Mouse (Mus musculus) embryo, embryonic 10.5 days (tissue): ENCODE measurements around the gene Gm9857.
A peak's percentile ranks its signal among the peaks of the same experiment; 100 is the strongest.

ENCODE experiments used
- DNase-seq: peaks from one replicate; pipeline ENCODE4 v3.0.0-alpha.2; 2015; ENCODE audit warnings: low spot score

Gene Gm9857

DNA sequence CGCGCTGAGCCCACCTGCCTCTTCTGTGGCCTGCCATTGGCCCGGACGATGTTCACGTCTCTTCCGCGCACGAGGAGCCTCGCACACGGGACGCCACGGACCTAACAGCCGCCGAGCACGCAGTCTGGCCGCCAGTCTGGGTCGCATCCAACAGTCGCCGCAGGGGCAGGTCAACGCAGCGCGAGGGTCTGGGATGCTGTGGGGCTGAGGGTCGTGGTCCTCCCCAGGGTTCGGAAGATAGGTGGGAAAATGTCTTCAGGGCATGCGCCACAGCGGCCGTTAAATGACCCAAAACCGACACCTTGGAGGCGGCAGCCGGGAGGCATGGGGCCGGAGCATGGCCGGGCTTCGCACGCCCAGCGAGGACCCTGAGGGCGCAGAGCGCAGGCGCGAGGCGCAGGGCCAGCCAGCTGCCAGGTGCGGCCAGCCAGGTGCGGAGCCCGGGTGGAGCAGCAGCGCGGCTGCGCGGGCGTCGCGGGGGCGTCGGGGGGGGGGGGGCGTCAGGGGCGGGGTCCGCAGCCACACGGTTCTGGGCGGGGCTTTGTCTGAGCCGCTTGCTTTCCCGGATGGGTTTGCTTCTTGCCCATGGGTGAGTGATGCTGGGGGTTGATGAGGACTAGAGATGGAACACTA lies at the start of gene Gm9857:
Gene Gm9857 (minus strand): TSS at position 445 of the 633 bp plus-strand sequence.
- peak; percentile 23 for DNase-seq

DNA sequence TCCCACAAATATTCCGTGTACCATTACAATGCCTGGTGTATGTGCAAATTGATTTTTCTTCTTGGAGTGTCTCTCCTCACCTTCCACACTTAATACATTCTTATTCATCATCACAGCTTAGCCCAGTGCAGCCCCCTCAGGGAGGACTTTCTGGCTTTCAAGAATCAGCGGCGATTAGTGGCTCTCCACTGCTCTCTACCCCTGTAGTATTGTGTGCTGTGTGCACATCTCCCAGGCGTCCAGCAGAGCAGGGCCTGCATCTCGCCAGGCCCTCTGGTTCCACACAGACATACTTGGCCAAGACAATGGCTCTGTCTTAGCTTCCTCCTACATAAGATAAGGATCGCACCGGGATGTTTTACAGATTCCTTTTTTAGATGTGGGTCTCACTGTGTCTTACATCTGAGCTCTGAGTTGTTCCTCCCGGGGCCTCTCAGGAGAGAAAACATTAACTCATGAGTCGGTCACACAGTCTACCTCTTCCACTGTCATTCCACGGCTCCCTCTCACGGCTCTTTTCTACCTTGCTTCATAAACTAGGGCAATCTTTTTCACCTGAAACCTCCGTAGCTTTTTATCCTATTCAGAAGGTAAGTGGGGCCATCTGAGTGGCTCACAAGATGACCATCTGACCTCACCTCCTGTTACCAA lies 46.9 kb upstream of the Gm9857 start:
- no peak for DNase-seq

DNA sequence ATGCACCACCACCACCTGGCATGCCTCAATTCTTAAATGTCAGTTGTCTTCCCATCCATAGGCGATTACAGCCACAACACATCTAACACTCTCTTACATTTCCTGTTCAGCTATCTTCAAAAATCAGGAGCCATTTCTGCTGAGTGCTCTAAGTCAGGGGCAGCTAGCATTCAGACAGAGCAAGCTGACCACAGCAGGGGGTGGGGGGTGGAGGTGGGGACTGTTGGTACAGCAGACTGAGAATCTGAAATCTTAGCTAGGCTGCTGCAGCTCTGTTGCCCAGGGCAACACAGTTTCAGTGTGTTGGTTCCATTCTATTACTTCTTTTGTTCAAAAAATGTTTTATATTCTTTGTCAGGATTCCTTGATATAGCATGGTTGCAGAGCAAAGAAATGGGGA lies 46.3 kb upstream of the Gm9857 start:
- no peak for DNase-seq

DNA sequence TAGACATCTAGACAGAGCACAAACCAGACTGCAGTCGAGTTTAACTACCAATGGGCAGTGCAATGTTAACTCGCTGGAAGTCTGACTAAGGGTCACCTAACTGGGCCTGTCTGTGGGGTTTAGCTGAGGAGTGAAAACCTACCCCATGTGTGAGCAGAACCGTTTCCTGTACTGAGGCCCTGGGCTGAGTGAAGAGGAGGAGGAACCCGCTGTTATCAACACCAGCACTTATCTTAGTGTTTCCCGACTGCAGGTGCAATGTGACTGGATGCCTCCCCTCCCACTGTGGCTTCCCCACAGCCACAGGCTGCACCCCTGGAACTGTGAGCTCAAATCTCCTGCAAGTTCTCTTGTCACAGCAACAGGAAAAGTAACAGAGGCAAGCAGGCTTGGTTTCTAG lies 43.7 kb upstream of the Gm9857 start:
- DNase-seq: no peak

DNA sequence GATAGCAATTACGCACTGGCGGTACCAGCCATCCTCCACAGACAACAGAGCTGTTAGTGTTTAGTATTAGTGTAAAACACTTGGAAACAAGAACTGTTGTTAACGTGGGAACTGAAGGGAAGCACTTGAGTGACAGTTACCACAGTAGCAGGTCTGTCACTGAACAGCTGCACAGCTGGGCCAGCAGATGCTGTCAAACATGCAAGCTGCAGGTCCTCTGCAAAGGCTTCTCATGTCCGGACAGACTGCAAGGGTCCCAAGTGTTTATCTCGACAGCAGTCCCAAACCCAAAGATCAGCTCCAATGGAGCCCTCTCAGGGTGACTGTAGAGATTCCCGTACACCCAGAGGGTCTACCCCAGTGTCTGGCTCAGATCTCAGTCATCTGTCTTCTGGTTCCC lies 41.7 kb upstream of the Gm9857 start:
- DNase-seq: no peak

DNA sequence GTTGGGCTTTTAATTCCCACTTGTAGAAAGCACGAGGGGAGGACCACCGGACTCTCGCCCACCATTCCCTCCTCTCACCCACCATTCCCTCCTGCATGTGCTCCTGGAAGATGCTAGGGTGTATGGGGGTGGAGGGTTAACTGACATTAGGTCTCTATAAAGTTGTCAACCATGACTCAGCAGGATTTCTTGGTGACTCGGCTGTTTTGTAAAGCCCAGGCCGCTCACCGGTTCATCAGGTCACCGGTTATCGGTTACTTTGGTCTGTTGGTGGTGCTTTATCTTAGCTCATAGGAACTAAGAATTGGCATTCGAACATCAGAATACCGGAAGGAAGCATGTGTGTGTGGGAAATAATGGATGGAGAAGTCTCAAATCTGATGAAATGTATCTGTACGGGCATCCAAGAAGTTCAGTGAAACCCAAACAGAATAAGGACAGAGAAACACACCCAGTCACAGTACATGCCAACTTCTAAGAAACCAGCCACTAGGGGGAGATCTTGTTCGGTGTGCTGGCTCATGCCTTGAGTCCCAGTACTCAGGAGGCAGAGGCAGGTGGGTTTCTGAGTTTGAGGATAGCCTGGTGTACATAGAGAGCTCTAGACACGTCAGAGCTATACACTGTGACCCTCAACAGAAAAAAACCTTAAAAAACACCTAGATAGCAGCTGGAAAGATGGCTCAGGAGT lies 37.2 kb upstream of the Gm9857 start:
- no peak for DNase-seq

DNA sequence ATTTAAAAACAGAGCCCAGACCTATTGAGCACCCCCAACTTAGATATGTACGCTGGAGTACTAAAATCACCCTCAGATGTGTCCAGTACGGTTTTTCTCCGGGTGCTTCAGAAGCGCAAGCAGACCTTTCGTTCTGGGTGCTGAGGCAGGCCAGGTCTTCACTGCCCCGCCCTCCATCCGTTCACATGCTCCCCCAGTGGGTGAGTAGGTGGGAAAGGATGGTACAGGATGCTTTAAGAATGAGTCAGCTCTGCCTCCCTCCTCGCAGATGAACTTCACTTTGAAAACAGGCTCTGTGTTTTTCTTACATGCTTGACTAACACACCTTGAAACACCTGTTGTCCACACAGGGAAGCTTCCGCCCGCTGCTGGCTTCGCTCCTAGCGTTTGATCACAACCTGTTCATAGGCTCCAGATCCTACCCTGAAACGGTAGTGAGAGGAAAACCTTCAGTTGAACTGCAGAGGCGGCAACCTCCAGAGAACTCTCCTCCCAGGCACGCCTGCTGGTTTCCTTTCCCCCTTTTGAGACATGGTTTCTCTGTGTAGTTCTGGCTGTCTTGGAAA lies 34.8 kb upstream of the Gm9857 start:
- no peak for DNase-seq

DNA sequence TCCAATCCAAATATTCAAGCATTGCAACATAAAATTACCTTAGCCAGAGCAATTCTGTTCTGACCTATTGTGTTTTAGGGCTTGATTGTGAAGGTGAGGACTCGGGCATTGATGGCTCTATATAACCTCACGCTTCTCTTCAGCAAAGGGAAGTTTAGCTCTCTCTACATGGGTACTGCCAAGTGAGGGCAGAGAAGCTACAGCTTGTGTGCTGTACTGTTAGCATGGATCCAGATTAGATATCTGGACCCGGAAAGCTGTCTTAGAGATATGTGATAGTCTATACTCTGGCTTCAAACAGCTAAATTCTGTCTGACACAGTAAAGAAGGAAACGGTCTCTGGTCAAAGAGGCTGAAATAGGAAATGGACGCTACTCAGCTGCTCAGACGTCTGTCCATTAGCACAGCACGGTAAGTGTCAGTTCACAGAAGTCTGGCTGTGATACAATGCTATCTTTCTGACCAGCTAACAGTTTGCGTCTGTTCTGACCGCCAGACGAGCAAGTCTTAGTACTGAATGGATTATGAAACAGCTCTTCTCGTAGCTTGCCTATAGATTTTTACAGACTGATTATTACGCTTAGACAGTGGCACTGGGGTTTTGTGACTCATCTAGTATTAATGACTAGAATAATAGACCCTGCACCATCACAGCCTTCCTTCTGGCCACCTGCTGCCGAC lies 33.9 kb upstream of the Gm9857 start:
- no peak for DNase-seq

DNA sequence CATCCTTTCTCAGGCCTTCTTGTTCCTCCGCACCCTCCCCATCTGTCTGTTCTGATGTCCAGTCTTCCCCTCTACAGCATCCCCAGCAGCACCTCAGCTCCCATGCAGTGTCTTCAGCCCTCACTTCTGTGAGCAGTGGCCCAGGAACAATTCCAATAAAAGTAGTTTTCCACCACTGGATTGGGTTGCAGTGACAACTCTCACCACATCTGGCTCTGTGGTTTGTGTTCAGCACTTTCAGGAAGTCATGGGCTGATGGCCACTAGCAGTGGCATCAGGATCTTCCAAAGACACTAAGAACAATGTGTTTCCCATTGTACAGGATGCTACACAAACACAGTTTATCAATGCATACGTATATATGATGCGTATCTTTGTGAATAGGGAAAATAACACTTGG lies 25.8 kb upstream of the Gm9857 start:
- no peak for DNase-seq

DNA sequence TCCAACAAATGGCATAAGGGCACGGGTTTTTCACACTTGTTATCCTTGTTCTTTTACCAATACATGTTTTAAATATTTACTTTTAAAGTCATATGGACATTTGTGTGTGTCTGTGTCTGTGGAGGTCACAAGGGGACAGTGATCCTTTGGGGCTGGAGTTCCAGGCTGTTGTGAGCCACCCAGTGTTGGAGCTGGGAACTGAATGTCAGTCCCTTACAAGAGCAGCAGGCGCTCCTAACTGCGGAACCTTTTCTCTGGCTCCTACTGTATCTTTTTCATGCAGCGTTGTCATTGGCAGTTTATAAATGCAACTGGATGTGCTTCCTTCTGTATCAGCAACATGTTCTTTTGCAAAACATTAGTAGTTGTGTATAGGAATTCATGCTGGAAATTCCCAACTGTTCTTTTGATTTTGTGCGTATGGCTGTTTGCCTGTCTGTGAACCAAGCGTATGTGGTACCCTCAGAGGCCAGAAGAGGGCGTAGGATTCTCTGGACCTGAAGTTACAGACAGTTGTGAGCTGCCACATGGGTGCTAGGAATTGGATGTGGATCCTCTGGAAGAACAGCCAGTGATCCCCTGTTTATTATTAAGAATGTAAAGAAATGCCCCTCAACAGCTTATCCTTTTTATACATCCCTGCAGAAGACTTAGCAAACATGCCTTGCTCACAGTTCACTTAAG lies 24.3 kb upstream of the Gm9857 start:
- peak; percentile 17 for DNase-seq

DNA sequence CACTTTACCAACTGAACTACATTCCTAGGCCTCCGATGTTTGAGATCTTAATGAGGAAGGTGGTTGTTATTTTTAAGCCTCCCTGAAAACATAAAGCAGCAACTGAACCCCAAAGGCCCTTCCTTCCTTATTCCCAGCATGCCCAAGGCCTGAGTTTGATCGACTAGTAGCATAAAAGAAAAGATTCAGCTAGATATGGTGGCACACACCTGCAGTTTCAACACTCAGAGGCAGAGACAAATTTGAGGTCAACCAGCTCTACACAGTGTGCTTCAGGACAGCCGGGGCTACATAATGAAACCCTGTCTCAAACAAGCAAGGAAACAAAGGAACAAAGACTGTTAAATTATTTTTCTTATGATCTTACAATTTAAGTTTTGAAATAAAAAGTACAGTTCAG lies 23.5 kb upstream of the Gm9857 start:
- DNase-seq: no peak

DNA sequence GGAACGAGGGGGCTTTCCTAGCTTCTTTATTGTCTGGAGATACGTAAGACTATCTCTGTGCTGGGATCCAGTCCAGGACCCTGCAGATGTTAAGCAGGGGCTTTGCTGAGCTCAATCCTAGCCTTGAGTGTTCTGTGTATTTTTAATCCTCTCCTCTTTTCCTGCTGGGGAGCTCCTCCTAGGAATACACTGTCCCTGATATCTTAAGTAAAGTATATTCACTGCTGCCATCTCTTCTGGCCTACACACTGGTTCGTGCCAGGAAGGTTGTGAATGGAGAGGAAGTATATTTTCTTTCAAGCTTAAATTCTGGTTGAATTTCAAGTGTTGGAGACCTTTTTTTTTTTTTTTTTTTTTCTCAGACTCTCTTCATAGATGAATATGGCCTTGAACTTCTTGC lies 23.0 kb upstream of the Gm9857 start:
- DNase-seq: no peak

DNA sequence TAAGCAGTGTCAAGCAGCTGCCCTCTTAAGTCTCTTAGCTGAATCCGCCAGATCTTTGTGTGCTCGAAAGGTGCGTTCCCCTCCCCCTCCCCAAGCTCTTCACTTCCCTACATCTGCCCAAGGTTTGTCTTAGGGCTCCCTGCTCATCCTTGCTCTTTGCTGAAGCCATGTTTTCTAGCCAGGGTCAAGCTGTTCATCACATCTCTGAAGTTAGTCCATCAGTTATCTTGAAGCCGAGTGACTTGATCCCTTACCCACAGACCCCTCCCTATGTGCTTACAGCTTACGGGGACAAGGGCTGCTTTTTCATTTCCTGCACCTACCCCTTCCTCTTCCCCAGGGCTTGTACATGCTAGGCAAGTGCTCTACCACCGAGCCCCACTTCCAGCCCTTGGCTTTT lies 21.4 kb upstream of the Gm9857 start:
- no peak for DNase-seq

DNA sequence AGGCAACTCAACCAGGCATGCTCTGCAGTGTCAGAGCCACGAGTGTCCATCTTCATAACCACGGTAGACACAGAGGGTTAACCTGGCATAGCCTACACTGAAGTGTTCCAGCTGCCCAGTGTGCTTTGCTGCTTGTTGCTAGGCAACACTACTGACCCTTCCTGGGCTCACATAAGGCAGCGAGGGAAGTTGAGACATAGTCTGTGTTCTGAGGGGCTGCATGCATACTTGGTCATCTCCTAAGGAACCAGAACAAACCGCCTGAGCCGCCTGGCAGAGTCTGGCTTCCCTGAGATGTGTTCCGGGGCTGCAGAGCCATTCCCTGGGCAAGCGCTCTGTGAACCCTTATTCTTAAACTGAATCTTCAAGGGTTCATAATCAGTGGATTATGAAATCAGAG lies 21.0 kb upstream of the Gm9857 start:
- DNase-seq: peak; percentile 78

DNA sequence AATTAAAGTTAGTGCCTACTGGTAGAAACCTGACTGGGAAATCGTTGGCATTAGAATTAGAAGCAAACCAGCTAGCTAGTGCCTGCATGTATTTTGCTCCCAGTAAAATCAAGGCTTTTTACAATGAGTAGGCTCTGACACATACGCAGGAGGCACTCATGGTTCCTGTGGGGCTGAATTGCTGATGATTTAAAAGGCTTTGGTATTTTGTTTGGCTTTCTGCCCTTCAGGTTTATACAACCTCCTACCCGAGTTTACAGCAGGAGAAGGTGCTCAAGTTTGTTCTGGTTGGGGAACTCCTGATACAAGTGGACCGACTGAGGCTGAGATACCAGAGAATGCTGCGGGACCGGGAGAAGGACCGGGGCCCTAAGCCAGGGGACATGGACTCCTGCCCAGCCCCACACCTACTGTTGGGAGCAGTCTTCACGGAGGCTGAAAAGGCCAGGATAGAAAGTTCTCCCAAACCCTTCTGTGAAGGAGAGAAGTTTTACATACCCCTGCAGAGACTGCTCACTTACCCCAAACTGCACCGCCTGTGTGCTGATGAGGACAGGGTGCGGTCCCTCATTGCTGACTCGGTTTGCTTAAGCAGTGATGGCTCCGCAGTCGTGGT lies 19.5 kb upstream of the Gm9857 start:
- no peak for DNase-seq

DNA sequence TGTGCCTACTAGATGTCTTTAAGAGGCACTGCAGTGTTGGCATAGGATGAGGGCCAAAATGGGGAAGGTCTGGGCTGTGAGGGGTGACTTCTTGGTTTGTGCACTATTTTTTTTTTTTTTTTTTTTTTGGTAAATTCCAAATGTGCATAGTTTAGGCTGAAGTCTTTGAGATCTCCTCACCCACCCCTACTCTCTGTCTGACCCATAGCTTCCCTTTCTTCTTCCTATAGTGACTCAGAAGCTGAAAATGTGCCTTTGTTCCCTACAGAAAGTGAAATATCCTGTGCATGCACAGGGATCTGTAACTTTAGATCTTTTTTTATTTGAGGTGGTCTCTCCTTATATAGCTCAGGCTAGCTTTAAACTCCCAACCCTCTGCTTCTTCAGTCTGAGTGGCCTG lies 17.7 kb upstream of the Gm9857 start:
- DNase-seq: no peak

DNA sequence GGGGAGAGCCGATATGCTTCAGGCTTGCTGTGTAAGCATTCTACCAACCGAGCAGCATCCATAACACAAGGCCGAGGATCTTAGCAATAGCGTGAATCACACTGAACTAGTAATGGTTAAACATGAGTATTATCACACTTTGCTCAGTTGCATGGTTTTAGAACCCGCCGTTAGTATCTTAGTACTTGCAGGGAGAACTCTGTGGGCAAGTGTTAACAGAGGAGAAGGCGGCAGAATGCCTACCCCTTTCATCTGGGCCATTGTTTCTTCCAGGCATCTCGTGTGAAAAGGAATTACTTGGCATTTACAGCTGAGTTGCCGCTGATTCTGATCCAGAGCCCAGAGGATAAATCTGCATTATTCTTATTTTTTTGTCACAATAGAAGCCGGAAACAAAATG lies 751 bp upstream of the Gm9857 start:
- no peak for DNase-seq

DNA sequence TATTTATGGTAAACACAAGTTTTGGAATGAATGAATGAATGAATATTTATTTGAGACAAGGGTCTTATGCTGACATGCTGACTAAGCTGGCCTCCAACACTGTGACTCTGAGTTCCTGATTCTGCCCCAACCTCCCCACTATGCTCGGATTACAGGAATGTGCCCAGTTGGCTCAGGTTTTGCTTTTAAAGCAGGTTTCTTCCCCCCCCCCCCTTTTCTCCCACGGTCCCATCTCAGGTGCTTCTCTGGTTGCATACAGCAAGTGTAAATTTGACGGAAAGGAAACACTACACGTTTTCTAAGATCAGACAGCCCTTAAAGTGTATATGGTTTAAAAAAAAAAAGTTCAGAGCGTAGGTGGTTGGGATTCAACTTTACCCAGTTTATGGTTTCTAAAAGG lies 672 bp downstream of the Gm9857 start, which contains the start of gene Henmt1:
Gene Henmt1 (plus strand): TSS at position 301 of the 400 bp plus-strand sequence.
- DNase-seq: no peak

DNA sequence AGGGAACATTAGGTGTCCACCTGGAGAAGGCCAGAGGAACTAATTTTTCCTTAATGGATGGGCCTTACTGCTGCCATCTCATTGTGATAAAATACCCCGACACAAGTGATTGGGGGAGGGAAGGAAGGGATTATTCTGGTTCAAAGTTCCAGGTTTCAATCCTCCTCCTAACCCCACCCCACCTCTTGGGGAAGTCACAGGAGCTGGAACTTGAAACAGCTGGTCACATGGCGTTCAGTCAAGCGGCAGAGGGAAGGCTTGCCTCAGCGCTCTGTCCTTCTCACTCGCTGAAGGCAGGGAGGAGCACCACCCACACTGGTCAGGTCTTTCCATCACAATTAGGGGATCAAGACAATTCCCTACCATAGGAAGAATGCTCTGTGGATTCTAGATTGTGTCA lies 1.6 kb downstream of the Gm9857 start:
- DNase-seq: no peak

DNA sequence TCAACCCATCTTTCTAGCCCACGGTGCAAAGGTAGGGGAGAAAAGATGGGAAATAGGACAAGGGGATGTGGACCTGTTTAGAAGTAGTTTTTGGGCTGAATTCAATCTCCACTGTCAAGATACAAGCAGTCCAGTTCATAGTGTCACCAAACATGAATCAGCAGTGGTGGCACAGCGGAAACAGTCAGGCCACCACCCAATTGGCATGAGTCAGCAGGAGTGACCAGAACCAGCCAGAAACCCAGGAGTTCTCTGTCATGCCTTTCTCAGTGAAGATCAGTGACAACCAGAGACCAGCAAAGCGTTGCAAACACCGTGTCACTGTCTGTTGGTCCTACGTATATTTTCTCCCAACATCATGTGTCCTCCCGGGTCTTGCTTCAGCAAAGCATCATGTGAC lies 6.7 kb downstream of the Gm9857 start:
- no peak for DNase-seq

DNA sequence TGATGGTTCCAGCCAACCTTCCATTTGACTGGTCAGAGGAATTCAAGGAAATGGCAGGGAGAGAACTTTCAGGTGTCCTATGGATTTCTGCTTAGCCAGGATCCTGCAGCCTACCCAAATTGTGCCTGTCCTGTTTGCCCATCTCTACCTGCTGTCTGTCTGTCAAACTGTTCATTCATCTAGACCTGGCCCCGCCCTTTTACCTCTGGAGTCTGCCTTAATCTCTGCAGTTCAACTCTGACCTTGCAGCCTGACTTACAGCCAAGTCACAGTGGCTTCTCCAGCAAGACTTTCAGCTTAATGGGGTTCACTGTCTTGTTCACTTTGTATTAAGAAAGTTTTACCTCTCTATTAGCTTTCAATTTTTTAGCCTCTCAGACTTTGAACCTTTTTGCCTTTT lies 13.9 kb downstream of the Gm9857 start:
- DNase-seq: no peak

DNA sequence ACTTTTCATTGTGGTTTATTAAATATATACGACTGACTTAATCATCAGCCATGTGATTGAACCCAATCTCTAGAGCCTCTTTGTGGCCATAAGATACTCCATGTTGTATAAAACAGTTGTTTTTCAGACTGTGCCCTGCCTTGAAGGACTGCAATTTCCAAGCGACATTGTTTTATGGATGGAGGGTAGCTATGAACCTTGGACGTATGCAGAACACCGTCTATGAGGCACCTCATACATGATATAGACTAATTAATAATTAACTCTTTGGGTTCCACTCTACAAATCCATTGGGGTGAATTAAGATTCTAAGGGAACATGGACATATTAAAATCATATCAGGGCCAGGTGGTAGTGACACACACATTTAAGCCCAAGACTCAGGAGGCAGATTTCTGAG lies 14.6 kb downstream of the Gm9857 start:
- no peak for DNase-seq
